Mouse (Mus musculus): ENCODE data around the gene Dusp10. TPM values are rescaled to one million over a fixed set of nuclear protein-coding genes. Genes with fewer than 3 reads are reported as not detected.

Dusp10 gene
- polyA plus RNA-seq, 1 experiment from 2014 or later: 4.9 TPM

DNA sequence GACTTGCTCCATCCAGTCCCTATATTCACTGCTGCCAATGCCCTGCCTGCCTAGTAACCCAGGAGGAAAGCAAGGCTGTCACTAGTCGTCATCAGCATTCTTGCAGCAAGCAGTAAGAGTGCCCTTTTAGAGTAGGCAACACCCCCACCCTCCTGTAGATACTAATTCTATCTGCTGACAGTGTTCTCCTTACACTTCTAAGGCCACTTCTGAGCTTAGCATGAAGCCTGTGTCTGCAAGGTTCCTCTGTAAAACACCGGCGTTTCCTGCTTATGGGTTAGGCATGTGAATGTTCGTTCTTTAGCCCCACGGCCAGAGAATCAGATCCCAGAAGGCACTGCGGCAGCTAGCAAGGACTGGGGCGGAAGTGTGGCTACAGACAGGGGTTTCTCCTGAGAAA, 51.2 kb downstream of the Dusp10 start:
- H3K9me3 ChIP-seq: no peaks in the 10 kb centered on the region
- no peak overlapping the region for H3K27ac ChIP-seq
- peaks cover 9% of the 10 kb centered on the region for H3K4me1 ChIP-seq
- no peak overlapping the region for H3K4me3 ChIP-seq
- no peak overlapping the region for H3K9ac ChIP-seq
- no peak overlapping the region for H3K4me2 ChIP-seq
- no peaks in the 10 kb centered on the region for H3K27me3 ChIP-seq (replicated peaks)
- WGBS: 83% methylated on average over 7 of the region's 7 CpGs
- H3K36me3 ChIP-seq (replicated peaks): no peaks in the 10 kb centered on the region
- no peak for ATAC-seq (replicated peaks)

DNA sequence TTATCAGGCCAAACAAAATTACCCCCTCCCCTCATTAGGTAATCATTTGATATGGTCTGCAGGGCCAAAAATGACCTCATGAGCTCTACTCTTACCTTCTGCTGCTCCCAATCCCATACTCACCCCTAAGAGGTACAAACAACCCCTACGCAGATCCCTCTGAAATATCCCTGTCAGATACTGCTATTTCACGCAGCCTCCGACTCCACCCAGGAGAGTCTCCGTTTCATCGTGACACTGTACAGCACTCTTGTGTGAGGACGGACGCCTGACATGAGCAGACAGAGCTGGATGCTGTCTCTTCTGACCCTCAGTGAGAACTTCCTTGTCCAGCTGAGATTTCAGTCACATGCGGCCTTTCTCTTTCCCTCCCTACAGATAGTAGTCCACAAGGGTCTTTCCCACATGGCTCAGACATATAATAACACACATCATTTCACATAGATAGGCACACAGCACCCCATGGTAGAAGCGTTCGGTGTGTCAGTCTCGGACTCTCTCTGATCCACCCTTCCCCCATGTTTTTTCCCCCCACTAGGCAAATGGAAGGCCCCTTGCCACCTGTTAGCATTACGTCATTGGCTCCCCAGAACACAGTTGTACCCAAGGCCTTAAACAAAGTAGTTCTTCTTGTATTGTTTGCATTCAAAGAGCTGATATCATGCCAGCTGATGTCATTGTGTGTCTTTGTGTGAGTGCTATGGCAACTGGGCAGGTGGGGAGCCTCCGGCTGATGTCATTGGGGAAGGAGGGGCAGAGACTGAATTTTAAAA, 52.7 kb downstream of the Dusp10 start:
- no peak overlapping the region for H3K4me3 ChIP-seq
- no peaks in the 10 kb centered on the region for H3K36me3 ChIP-seq (replicated peaks)
- peak; percentile 73 for ATAC-seq (replicated peaks)
- peaks cover 9% of the 10 kb centered on the region for H3K4me1 ChIP-seq
- no peak overlapping the region for H3K9ac ChIP-seq
- no peaks in the 10 kb centered on the region for H3K9me3 ChIP-seq
- peak overlapping the region; percentile 42; the same call in 1 of the 2 replicates for H3K27ac ChIP-seq
- no peaks in the 10 kb centered on the region for H3K27me3 ChIP-seq (replicated peaks)
- 50% methylated on average over 13 of the region's 13 CpGs for WGBS
- 0 out of 2 replicates have a peak overlapping the region, but pooled peaks have one; percentile 2 for H3K4me2 ChIP-seq

DNA sequence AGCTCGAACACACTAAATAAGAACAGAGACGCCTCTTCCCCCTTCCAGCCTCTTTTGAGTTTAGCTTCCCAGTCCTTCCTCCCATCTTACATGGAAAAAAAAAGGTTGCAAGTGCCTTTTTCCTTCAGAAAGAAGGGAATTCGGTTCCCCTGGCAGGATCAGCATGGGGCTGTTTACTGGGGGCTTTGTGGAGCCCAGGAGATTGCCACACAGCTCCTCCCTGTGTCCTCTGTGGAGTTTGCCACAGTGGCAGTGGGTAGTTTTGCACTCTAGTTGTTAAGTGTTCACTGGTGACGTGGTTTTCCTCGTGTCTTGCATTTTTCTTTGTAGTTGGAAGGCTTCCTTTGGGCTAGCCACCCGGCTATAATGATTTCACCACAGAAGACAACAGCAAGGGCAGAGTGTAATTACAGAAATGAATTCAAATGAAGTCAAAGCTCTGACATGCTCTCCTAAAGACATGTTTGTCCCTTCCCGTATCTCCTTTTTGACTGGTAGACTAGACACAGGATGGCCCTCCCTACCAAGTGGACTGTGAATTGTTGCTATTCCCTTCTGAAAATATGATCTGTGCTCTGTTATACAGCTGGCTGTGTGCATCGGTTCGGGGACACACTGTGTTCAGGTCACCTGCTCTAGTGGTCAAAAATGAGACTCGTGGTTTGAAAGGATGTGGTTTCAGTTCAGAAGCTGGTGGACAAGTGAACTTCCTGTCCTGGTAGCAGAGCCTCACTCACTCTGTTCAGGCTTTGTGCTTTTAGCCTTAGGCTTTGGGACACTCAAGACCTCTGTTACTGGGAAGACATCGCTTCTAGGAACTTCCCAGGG, 53.6 kb downstream of the Dusp10 start:
- Histone ChIP-seq H3K27me3 (replicated peaks) (no peaks in the 10 kb centered on the region), H3K4me1 (peaks cover 9% of the 10 kb centered on the region), H3K9me3 (no peaks in the 10 kb centered on the region), H3K36me3 (replicated peaks) (no peaks in the 10 kb centered on the region), H3K27ac (0 out of 2 replicates have a peak overlapping the region, but pooled peaks have one; percentile 42), H3K4me2 (no peak overlapping the region), H3K9ac (no peak overlapping the region), H3K4me3 (no peak overlapping the region)
- ATAC-seq (replicated peaks): 0 out of 2 replicates have a peak, but pooled peaks have one; percentile 50
- 43% methylated on average over 11 of the region's 11 CpGs for WGBS

DNA sequence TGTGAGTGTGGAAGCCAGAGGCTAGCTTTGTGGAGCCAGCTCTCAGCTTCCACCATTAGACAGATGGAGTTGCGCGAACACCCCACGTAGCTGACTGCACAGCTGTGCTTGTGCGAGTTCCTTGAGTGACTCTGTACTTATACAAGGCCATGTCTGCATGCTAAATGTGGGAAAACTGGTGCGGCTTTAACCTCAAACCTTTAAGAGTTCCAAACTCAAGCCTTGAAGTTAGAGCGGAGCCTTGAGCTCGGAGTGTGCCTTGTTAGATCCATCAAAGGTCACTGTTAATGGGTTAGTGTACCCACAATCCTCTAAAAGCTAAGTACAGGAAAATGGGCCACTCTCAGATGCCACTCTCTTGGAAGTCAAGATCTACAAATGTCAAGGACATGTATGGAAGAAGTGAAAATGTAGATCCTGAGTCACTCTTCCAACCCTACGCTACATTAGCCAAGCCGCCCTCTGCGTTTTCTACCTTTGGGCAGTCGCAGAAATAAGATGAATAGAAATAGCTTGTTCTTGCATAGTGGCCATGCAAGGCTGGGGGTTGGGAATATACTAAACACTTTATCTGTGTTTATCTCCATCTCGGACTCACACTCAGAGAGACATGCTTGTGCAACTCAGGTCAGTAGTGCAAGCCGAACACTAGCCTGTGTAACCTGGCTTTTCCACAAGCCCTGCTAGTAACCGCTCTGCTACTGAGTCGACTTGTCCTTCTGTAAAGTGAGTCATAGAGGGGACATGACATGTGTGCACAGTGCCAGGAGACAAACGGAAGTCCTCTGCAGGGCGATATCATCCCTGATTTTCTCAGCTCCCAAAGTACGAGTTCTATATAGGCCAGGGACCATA, 54.8 kb downstream of the Dusp10 start:
- Histone ChIP-seq H3K9me3 (no peaks in the 10 kb centered on the region), H3K27ac (no peak overlapping the region), H3K27me3 (replicated peaks) (no peaks in the 10 kb centered on the region), H3K4me3 (no peak overlapping the region), H3K36me3 (replicated peaks) (no peaks in the 10 kb centered on the region), H3K9ac (no peak overlapping the region), H3K4me2 (no peak overlapping the region), H3K4me1 (peaks cover 9% of the 10 kb centered on the region)
- WGBS: 96% methylated on average over 18 of the region's 18 CpGs
- no peak for ATAC-seq (replicated peaks)

DNA sequence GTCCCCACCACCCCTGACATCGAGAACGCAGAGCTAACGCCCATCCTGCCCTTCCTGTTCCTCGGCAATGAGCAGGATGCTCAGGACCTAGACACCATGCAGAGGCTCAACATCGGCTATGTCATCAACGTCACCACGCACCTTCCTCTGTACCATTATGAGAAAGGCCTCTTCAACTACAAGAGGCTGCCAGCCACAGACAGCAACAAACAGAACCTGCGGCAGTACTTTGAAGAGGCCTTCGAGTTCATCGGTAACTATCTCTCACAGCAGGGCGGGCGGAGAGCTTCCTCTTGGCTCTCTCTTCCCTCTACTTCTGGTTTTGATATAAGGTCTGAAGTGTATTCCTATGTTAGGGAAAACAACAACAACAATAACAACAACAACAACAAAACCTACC, 55.9 kb downstream of the Dusp10 start:
- no peak for ATAC-seq (replicated peaks)
- H3K27ac ChIP-seq: no peak overlapping the region
- 97% methylated on average over 12 of the region's 12 CpGs for WGBS

DNA sequence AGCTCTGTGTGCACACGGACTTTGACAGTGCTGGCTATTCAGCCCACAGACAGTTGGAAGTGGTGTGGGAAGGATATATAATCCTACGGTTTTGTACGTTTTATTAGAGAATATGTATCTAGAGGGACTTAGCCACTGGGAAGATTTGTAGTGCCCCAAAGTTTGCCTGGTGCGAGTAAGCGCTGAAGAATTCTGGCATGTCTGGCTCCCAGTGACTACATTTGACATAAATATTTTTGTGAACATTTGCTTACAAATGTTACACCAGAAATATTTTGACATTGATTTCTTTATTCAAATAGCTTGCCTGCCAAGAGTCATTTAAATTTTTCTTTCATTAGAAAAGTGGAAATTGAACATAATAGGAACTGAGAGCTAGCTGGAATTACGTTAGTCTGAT, 63.0 kb downstream of the Dusp10 start:
- Histone ChIP-seq H3K4me3 (no peak overlapping the region), H3K36me3 (replicated peaks) (no peaks in the 10 kb centered on the region), H3K27ac (no peak overlapping the region), H3K9ac (no peak overlapping the region), H3K9me3 (no peaks in the 10 kb centered on the region), H3K27me3 (replicated peaks) (no peaks in the 10 kb centered on the region), H3K4me1 (no peaks in the 10 kb centered on the region), H3K4me2 (no peak overlapping the region)
- no peak for ATAC-seq (replicated peaks)
- WGBS: 81% methylated on average over 6 of the region's 6 CpGs

More for the DNA sequence above, 55.9 kb downstream of the Dusp10 start:
- H3K9me3 ChIP-seq: no peaks in the 10 kb centered on the region
- no peaks in the 10 kb centered on the region for H3K27me3 ChIP-seq (replicated peaks)
- H3K4me1 ChIP-seq: peaks cover 9% of the 10 kb centered on the region
- H3K4me3 ChIP-seq: no peak overlapping the region
- H3K4me2 ChIP-seq: no peak overlapping the region
- no peak overlapping the region for H3K9ac ChIP-seq
- no peaks in the 10 kb centered on the region for H3K36me3 ChIP-seq (replicated peaks)

DNA sequence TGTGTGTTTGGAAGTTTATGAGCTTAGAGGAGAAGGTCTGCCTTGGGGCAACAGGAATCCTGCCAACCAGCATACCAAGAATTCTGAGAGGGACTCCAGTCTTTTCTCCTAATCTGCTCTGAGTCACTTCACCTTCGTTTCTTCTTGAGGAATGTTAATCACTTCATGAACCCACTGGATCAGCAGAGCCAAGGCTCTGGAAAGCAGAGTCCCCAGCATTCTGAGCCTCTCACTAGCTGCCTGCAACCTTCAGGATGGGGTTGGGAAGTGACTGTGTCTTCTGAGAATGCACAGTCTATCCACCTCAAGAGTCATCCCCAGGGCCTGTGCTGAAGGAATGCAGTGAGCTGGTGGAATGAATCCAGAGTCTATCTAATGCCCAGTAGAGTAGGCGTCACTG, 63.7 kb downstream of the Dusp10 start:
- no peaks in the 10 kb centered on the region for H3K9me3 ChIP-seq
- H3K9ac ChIP-seq: no peak overlapping the region
- no peaks in the 10 kb centered on the region for H3K4me1 ChIP-seq
- no peak overlapping the region for H3K4me2 ChIP-seq
- H3K27ac ChIP-seq: no peak overlapping the region
- no peaks in the 10 kb centered on the region for H3K36me3 ChIP-seq (replicated peaks)
- WGBS: 53% methylated on average over 2 of the region's 2 CpGs
- H3K27me3 ChIP-seq (replicated peaks): no peaks in the 10 kb centered on the region
- H3K4me3 ChIP-seq: no peak overlapping the region
- ATAC-seq (replicated peaks): no peak

DNA sequence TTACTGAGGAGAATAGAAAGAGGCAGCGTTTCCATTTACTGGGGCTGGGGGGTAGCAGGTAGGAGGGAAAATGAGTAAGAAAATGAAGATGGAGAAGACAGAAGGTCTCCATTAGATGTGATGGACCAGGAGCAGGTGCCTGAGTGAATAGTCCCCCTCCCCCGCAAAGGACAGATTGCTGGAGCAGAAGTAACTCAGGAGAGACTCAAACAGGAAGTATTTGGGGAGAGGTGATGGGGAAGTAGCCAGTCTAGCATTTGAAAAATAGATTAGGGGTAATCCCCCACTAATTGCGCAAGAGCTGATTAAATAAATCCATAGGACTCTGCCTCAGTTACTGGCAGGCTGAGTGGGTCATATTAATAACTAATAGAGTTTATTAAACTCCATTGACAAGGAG, 66.2 kb downstream of the Dusp10 start:
- no peaks in the 10 kb centered on the region for H3K36me3 ChIP-seq (replicated peaks)
- no peaks in the 10 kb centered on the region for H3K4me1 ChIP-seq
- H3K4me3 ChIP-seq: no peak overlapping the region
- no peaks in the 10 kb centered on the region for H3K9me3 ChIP-seq
- 96% methylated on average over 3 of the region's 3 CpGs for WGBS
- no peak overlapping the region for H3K9ac ChIP-seq
- no peak overlapping the region for H3K27ac ChIP-seq
- H3K4me2 ChIP-seq: no peak overlapping the region
- no peaks in the 10 kb centered on the region for H3K27me3 ChIP-seq (replicated peaks)
- ATAC-seq (replicated peaks): no peak

DNA sequence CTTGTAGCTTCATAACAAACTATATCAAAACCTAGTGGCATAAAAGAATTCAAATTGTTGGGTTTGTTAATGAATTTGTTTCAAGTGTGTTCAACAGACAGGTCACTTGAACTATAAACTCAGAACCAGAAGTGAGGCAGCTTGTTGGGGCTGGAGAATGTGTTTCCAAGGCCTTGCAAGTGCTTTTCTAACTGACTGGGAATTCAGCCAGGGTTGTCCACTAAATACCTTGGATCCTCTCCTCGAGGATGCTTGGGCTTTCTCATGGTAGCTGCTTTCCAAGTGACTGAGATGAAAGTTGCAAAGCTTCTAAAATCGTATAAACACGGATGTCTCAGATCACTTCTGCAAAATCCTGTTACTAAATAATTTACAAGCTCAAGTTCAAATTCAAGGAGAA, 69.6 kb downstream of the Dusp10 start:
- H3K9ac ChIP-seq: no peak overlapping the region
- no peak for ATAC-seq (replicated peaks)
- no peak overlapping the region for H3K4me3 ChIP-seq
- H3K27ac ChIP-seq: no peak overlapping the region
- 80% methylated on average over 3 of the region's 3 CpGs for WGBS
- no peak overlapping the region for H3K4me2 ChIP-seq
- no peaks in the 10 kb centered on the region for H3K9me3 ChIP-seq
- H3K27me3 ChIP-seq (replicated peaks): no peaks in the 10 kb centered on the region
- H3K36me3 ChIP-seq (replicated peaks): no peaks in the 10 kb centered on the region
- no peaks in the 10 kb centered on the region for H3K4me1 ChIP-seq

DNA sequence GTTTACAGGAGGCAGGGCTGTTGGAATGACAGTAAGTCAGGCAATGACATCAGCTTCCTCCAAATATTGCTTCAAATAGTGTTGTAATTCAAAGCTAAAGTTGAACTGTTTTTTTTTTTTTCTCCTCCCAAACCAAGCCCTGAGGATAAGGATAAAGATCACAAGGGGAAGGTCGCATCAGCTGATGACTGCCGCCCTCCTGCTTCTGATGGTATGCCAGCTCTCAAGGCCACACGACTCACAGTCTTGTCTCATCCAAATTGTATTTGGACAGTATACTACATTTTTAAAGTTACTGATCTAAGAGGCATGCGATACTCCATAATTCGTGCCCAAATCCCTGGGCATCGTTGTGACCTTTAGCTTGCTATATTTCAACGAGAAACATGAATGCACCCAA, 70.1 kb downstream of the Dusp10 start:
- no peak overlapping the region for H3K9ac ChIP-seq
- H3K4me1 ChIP-seq: no peaks in the 10 kb centered on the region
- H3K27ac ChIP-seq: no peak overlapping the region
- no peak overlapping the region for H3K4me2 ChIP-seq
- H3K4me3 ChIP-seq: no peak overlapping the region
- no peaks in the 10 kb centered on the region for H3K27me3 ChIP-seq (replicated peaks)
- no peaks in the 10 kb centered on the region for H3K36me3 ChIP-seq (replicated peaks)
- WGBS: 94% methylated on average over 7 of the region's 7 CpGs
- ATAC-seq (replicated peaks): no peak
- H3K9me3 ChIP-seq: no peaks in the 10 kb centered on the region

DNA sequence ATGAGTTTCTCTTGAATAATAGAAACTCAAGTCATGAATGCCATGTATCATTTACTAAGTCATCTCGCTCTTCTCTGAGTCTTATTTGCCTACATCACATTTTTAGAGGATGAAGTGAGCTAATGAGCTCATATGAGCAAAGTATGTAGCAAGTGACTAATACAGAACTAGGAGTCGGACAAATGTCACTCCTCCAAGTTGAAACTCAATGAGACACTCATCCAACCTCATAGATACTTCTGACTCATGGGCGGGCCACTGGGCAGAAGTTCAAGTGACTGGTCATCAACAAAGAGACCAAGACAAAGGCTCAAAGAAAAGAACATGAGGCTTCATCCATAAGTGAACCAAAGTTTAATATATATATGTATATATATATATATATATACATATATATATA, 71.9 kb downstream of the Dusp10 start:
- Histone ChIP-seq H3K9me3 (no peaks in the 10 kb centered on the region), H3K36me3 (replicated peaks) (no peaks in the 10 kb centered on the region), H3K27ac (no peak overlapping the region), H3K4me1 (no peaks in the 10 kb centered on the region), H3K4me2 (no peak overlapping the region), H3K9ac (no peak overlapping the region), H3K27me3 (replicated peaks) (no peaks in the 10 kb centered on the region), H3K4me3 (no peak overlapping the region)
- 85% methylated on average over 3 of the region's 3 CpGs for WGBS
- no peak for ATAC-seq (replicated peaks)

DNA sequence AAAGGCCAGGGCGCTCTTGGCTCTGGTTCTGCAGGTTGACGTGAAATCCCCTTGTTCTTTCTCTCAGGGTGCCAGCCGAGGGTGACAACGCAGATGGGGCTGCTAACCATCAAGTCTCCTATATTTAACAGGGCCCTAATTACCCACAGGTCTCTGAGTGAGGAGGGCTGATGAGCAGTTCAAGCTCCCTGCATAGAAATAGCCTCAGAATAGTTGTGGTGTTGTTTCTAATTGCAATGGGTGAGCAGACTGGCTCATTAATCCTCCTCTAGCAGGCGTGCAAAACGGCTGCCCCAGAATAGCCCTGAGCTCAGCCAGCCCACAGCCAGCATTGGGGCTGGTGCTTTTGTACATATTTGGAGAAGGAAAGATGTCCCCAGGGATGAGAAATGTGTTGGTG, 77.4 kb downstream of the Dusp10 start:
- no peak overlapping the region for H3K4me2 ChIP-seq
- H3K27me3 ChIP-seq (replicated peaks): no peaks in the 10 kb centered on the region
- no peaks in the 10 kb centered on the region for H3K36me3 ChIP-seq (replicated peaks)
- no peak overlapping the region for H3K27ac ChIP-seq
- H3K9me3 ChIP-seq: no peaks in the 10 kb centered on the region
- H3K4me3 ChIP-seq: no peak overlapping the region
- no peak for ATAC-seq (replicated peaks)
- H3K4me1 ChIP-seq: no peaks in the 10 kb centered on the region
- H3K9ac ChIP-seq: no peak overlapping the region
- 70% methylated on average over 6 of the region's 6 CpGs for WGBS
